Mouse (Mus musculus) neural tube, embryonic 11.5 days (tissue): ENCODE data around the gene Sval2. TPM values are rescaled to one million over a fixed set of nuclear protein-coding genes. Genes with fewer than 3 reads are reported as not detected.

Experiments used
- ATAC-seq: fragments of 200-750 bp; cut with Nextera tagmentation; 2 replicates; pipeline ENCODE4 v1.8.0; 2017; ENCODE audit warnings: moderate number of reproducible peaks, mild to moderate bottlenecking, moderate TSS enrichment, moderate library complexity; ENCODE audit not compliant: insufficient read depth, low FRiP score, low TSS enrichment
- DNase-seq: peaks from one replicate; pipeline ENCODE4 v3.0.0-alpha.2; 2015; ENCODE audit warnings: low spot score
- H3K27ac ChIP-seq: fragments of 300-500 bp; sonication (generic); 2 replicates; pipeline ENCODE4 v1.5.1; 2014; ENCODE audit warnings: low read depth, mild to moderate bottlenecking, low read length
- H3K27me3 ChIP-seq: fragments of 300-500 bp; sonication (generic); 2 replicates; pipeline ENCODE4 v1.6.1; 2014; ENCODE audit warnings: mild to moderate bottlenecking, low read length, mixed read lengths; ENCODE audit not compliant: control insufficient read depth, insufficient read depth
- H3K36me3 ChIP-seq: fragments of 300-500 bp; sonication (generic); 2 replicates; pipeline ENCODE4 v1.6.1; 2014; ENCODE audit warnings: mild to moderate bottlenecking, low read length, moderate library complexity, mixed read lengths; ENCODE audit not compliant: control insufficient read depth, insufficient read depth
- H3K4me1 ChIP-seq: fragments of 300-500 bp; sonication (generic); 2 replicates; pipeline ENCODE4 v1.6.1; 2014; ENCODE audit warnings: low read length, mixed read lengths; ENCODE audit not compliant: control insufficient read depth, insufficient read depth
- H3K4me2 ChIP-seq: fragments of 300-500 bp; sonication (generic); 2 replicates; pipeline ENCODE4 v1.6.1; 2014; ENCODE audit warnings: low read depth, mild to moderate bottlenecking, moderate library complexity
- H3K4me3 ChIP-seq: fragments of 300-500 bp; sonication (generic); 2 replicates; pipeline ENCODE4 v1.5.1; 2014; ENCODE audit warnings: low read depth, low read length
- H3K9ac ChIP-seq: fragments of 300-500 bp; sonication (generic); 2 replicates; pipeline ENCODE4 v1.6.1; 2014; ENCODE audit warnings: mild to moderate bottlenecking, low read length
- H3K9me3 ChIP-seq: fragments of 300-500 bp; sonication (generic); 2 replicates; pipeline ENCODE4 v1.6.1; 2016; ENCODE audit warnings: low read length; ENCODE audit not compliant: control insufficient read depth
- WGBS: fragments of 180-500 bp; shearing (Covaris S2); extraction: QIAGEN DNeasy Blood & Tissue Kit; methylation state at CpG from one replicate; pipeline ENCODE4 v1.1.7; 2014; 5-methylcytosine and 5-hydroxymethylcytosine counted together
- polyA plus RNA-seq: library from polyadenylated mRNA; unstranded; fragments of >200 nt; fragmentation: Nextera tagmentation; extraction: Ambion mirVana; gene quantifications from 2 replicates; pipeline ENCODE4 v1.2.1, GENCODE M21; 2014

Sval2 gene
- polyA plus RNA-seq: not detected in 2 replicates

GRCm38 (mm10) chr6:41852689-41853088 is at the start of gene Sval2:
Gene Sval2, plus strand, starts transcription at chr6:41852989.
- Histone ChIP-seq H3K4me2 (no peak within 1 kb of the TSS), H3K4me3 (no peak within 1 kb of the TSS), H3K4me1 (no peaks in the 10 kb centered on the region), H3K9me3 (no peaks in the 10 kb centered on the region), H3K36me3 (no peaks in the 10 kb centered on the region), H3K9ac (no peak within 1 kb of the TSS), H3K27me3 (no peaks in the 10 kb centered on the region), H3K27ac (no peak within 1 kb of the TSS)
- ATAC-seq (no peak), DNase-seq (no peak)
- 92% methylated on average over 3 of the region's 3 CpGs for WGBS

- H3K36me3 ChIP-seq: no peaks in the 10 kb centered on the region
- no peak overlapping the region for H3K9ac ChIP-seq
- ATAC-seq: no peak
- no peak for DNase-seq
- H3K4me3 ChIP-seq: no peak overlapping the region
- no peaks in the 10 kb centered on the region for H3K27me3 ChIP-seq
- no peak overlapping the region for H3K4me2 ChIP-seq
- no peak overlapping the region for H3K27ac ChIP-seq
- no peaks in the 10 kb centered on the region for H3K9me3 ChIP-seq
- H3K4me1 ChIP-seq: no peaks in the 10 kb centered on the region
Measured at GRCm38 (mm10) chr6:41824086-41824485, 28.7 kb upstream of the Sval2 start.

- Histone ChIP-seq H3K27me3 (no peaks in the 10 kb centered on the region), H3K4me2 (no peak overlapping the region), H3K27ac (no peak overlapping the region), H3K9ac (no peak overlapping the region), H3K4me3 (no peak overlapping the region), H3K9me3 (no peaks in the 10 kb centered on the region), H3K4me1 (no peaks in the 10 kb centered on the region), H3K36me3 (no peaks in the 10 kb centered on the region)
- DNase-seq (no peak), ATAC-seq (no peak)
- 94% methylated on average over 2 of the region's 2 CpGs for WGBS
Measured at GRCm38 (mm10) chr6:41829516-41829915, 23.3 kb upstream of the Sval2 start.

- DNase-seq (no peak), ATAC-seq (no peak)
- Histone ChIP-seq H3K27ac (no peak within 1 kb of the TSS), H3K9me3 (no peaks in the 10 kb centered on the region), H3K36me3 (no peaks in the 10 kb centered on the region), H3K27me3 (no peaks in the 10 kb centered on the region), H3K4me3 (no peak within 1 kb of the TSS), H3K4me1 (no peaks in the 10 kb centered on the region), H3K4me2 (no peak within 1 kb of the TSS), H3K9ac (no peak within 1 kb of the TSS)
- 89% methylated on average over 2 of the region's 2 CpGs for WGBS
Measured at GRCm38 (mm10) chr6:41847235-41847634, 5.6 kb upstream of the Sval2 start, which contains the start of gene Pip. Gene Pip, plus strand, starts transcription at chr6:41847535.

- Histone ChIP-seq H3K27ac (no peak overlapping the region), H3K9me3 (no peaks in the 10 kb centered on the region), H3K4me3 (no peak overlapping the region), H3K4me1 (no peaks in the 10 kb centered on the region), H3K9ac (no peak overlapping the region), H3K27me3 (no peaks in the 10 kb centered on the region), H3K4me2 (no peak overlapping the region), H3K36me3 (no peaks in the 10 kb centered on the region)
- 81% methylated on average over 2 of the region's 2 CpGs for WGBS
- ATAC-seq (no peak), DNase-seq (no peak)
Measured at GRCm38 (mm10) chr6:41864038-41864437, 11.2 kb downstream of the Sval2 start.

- Histone ChIP-seq H3K4me1 (no peaks in the 10 kb centered on the region), H3K4me2 (no peak overlapping the region), H3K9me3 (no peaks in the 10 kb centered on the region), H3K36me3 (no peaks in the 10 kb centered on the region), H3K27me3 (no peaks in the 10 kb centered on the region), H3K27ac (no peak overlapping the region), H3K4me3 (no peak overlapping the region), H3K9ac (no peak overlapping the region)
- no peak for ATAC-seq
- no peak for DNase-seq
- 91% methylated on average over 5 of the region's 5 CpGs for WGBS
Measured at GRCm38 (mm10) chr6:41911625-41912024, 58.8 kb downstream of the Sval2 start.

Other genes with a start within 250 kb of the Sval2 start
- gene Ephb6, start 247.5 kb upstream of the Sval2 start, polyA plus RNA-seq: 10.4 and 10.8 TPM in 2 replicates
- 0.31 and 0.37 TPM in 2 replicates for gene Trpv6, start 216.6 kb upstream of the Sval2 start, polyA plus RNA-seq
- gene Trpv5, start 172.2 kb upstream of the Sval2 start, polyA plus RNA-seq: not detected in 2 replicates
- not detected in 2 replicates for gene Llcfc1, start 168.6 kb upstream of the Sval2 start, polyA plus RNA-seq
- gene Kel, start 148.7 kb upstream of the Sval2 start, polyA plus RNA-seq: 7.7 and 9.4 TPM in 2 replicates
- not detected in 2 replicates for gene Olfr459, start 77.8 kb upstream of the Sval2 start, polyA plus RNA-seq
- not detected in 2 replicates for gene Pip, start 5.5 kb upstream of the Sval2 start, polyA plus RNA-seq
- not detected in 2 replicates for gene Sval1, start 98.6 kb downstream of the Sval2 start, polyA plus RNA-seq
- not detected in 2 replicates for gene Sval3, start 115.2 kb downstream of the Sval2 start, polyA plus RNA-seq
- gene Sva, start 185.4 kb downstream of the Sval2 start, polyA plus RNA-seq: not detected in 2 replicates